Mouse (Mus musculus): ENCODE data around the gene Gm10181.
"Not testable (repeated sequence)": the region's sequence is repeated elsewhere in the genome, so short reads cannot be mapped to it uniquely, and the experiment has no call there.

The Gm10181 gene

GRCm38 (mm10) chr9:25089122-25089521, at the start of gene Gm10181:
Gm10181 (plus strand) TSS chr9:25089422.
- DNase-seq (ENCODE audit: inconsistent ontology term), result no peak

DNA sequence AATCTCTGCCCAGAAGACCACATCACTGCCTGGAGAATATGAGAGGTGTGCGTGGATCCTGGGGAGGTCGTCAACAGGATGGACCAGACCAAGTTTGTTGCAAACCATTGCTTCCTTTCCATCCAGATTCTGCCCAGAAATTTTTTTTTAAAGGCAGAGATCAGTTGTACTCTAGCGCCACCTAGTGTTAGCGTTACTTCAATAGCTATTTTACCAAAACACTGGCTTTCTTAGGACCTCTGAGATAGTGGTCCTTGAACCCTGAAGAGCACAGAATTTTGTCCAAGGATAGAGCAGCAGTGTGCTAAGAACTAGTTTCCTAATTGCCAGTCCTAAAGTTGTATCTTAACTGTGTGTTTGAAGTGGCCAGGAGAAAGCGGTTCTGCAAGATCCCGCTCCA, 47.6 kb upstream of the Gm10181 start:
- DNase-seq (ENCODE audit: inconsistent ontology term), result peak; percentile 38

DNA sequence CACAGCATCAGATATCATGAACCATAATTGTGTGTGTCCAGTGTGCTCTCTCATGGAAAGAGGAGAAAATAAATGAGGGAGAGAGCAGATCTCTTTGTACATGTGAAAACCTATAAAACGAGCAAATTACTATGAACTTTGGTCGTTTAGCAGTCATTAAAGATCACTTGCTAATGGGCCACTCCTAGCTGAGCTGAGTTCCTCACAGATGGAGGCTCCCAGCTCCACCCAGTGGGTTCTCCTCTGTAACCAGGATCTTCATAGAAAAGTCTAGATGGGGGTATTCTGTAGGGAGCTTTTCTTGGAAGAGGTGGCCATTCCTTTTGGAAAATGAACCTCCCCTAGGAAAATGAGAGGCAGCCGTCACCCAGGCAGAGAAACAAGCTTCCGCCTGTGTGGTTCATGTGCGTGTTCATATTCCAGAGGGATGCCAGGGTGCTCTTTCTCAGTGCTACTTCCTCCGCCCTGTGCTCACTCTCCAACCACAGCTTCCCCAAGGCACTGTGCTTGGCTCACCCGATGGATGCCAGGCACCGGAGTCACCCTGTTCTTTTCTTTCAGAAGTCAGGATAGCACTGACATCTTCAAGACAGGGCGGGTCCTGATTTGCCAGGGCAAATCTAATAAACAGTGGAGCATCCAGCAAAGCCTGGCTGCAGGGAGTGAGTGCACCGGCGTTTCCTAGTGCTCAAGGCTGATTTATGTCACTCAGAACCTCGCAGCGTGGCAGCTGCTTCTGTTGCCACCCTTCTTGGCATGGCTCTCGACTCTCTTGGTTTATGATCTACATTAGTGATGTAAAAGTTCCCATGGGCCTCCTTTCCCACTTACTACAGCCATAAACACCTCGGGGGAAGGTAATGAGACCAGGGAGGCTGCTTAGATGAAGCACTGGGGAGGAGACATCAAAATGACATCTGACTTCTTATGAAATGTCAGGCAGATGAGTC, 46.8 kb upstream of the Gm10181 start:
- DNase-seq (ENCODE audit: inconsistent ontology term), result no peak

GRCm38 (mm10) chr9:25044325-25044724, 44.9 kb upstream of the Gm10181 start:
- no peak for DNase-seq (ENCODE audit: inconsistent ontology term)

DNA sequence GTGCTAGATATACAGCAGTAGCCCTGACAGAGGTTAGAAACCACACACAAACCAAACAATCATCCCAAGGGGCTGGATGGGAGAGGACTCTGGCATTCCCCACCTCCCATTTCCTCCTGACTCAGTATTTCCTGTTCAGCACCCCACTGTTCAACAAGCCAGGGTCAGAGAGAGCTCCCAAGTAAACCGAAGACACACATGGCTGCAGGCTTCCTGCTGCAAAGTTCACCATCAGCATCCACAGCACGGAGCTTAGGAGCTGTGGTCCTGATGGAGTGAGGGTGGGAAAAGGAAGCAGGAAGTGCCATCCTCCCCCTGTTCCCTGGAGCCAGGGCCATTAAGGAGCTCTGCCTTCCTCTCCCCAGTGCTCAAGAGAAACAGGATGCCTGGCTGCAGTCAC, 40.9 kb upstream of the Gm10181 start:
- DNase-seq (ENCODE audit: inconsistent ontology term), result no peak

DNA sequence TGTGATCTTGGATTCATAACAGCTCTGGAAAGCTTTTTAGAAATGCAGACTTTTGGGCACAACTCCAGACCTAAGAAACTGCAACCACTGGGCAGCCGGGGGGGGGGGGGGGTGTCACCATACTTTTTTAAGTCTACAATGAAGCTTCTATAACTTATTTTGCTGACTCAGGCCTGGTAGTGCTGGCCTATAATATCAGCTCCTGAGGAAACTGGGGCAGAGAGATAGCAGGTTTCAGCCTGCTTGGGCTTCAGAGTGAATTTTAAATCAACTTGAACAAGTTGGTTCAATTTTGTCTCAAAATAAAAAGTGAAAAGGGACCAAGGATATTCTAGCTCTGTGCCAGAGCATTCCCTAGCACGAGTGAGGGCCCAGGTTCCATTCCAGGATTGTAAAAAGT, 40.3 kb upstream of the Gm10181 start:
- no peak for DNase-seq (ENCODE audit: inconsistent ontology term)

- no peak for DNase-seq (ENCODE audit: inconsistent ontology term)
These were observed 37.3 kb upstream of the Gm10181 start for GRCm38 (mm10) chr9:25051901-25052300.

- DNase-seq (ENCODE audit: inconsistent ontology term), result no peak
These were observed 33.4 kb upstream of the Gm10181 start for GRCm38 (mm10) chr9:25055650-25056376.

- DNase-seq (ENCODE audit: inconsistent ontology term), result no peak
These were observed 30.5 kb upstream of the Gm10181 start for GRCm38 (mm10) chr9:25058726-25059125.

DNA sequence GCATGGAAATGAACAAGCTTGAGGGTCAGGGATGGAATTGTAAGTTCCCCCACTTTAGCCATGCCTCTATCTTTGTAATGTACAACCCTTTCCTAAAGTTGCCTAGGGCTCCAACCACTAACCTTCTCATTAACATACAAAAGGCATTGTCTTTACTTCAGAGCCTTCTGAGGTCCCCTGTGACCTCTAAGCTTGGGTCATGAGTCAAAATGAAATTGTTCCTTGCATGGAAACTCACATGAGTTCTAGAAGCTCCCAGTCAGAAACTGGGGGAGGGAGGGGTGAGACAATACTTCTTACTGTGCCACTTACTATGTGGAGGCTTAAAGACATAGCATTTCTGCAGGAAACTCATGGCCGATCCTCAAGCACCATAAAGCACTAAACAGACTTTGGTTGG, 16.6 kb upstream of the Gm10181 start:
- DNase-seq (ENCODE audit: inconsistent ontology term), result no peak

GRCm38 (mm10) chr9:25075977-25076376, 13.2 kb upstream of the Gm10181 start:
- DNase-seq (ENCODE audit: inconsistent ontology term), result peak; percentile 22

DNA sequence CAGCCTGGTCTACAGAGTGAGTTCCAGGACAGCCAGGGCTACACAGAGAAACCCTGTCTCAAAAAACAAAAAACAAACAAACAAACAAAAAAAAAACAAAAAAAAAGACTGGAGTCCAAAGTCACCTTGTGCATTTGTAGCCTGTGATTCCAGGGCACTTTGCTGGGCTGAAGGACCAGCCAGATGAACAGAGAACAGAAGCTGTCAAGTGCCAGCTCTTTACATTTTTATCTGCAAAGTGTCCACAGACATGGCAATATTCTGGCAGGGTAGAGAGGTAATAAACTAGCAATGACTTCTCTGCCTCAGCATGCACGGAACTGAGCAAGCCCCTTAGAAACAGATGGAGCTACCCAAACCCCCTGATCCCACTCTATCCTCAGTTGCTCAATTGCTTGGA, 12.7 kb upstream of the Gm10181 start:
- no peak for DNase-seq (ENCODE audit: inconsistent ontology term)

- DNase-seq (ENCODE audit: inconsistent ontology term), result peak; percentile 22
These were observed 1.6 kb downstream of the Gm10181 start for GRCm38 (mm10) chr9:25090853-25091252.

- DNase-seq (ENCODE audit: inconsistent ontology term), result no peak
These were observed 13.7 kb downstream of the Gm10181 start for GRCm38 (mm10) chr9:25102881-25103280.

GRCm38 (mm10) chr9:25104638-25105037, 15.4 kb downstream of the Gm10181 start:
- no peak for DNase-seq (ENCODE audit: inconsistent ontology term)

DNA sequence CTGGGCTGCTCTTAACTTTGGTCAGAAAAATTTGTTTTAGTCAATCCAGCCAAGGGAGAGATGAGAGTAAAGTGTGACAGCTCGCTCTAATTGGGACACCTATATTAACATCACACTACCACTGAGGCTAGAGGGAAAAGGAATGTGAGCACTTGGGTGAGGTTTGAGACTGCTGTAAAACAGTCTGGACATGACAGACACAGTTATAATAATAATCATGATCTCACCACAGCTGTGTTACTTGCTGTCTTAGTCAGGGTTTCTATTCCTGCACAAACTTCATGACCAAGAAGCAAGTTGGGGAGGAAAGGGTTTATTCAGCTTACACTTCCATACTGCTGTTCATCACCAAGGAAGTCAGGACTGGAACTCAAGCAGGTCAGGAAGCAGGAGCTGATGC, 34.4 kb downstream of the Gm10181 start:
- DNase-seq (ENCODE audit: inconsistent ontology term), result not testable (repeated sequence)

- DNase-seq (ENCODE audit: inconsistent ontology term), result no peak
These were observed 34.8 kb downstream of the Gm10181 start for GRCm38 (mm10) chr9:25124048-25124447.

GRCm38 (mm10) chr9:25132253-25132652, 43.0 kb downstream of the Gm10181 start:
- DNase-seq (ENCODE audit: inconsistent ontology term), result no peak

- DNase-seq (ENCODE audit: inconsistent ontology term), result no peak
These were observed 43.7 kb downstream of the Gm10181 start for GRCm38 (mm10) chr9:25132920-25133319.

DNA sequence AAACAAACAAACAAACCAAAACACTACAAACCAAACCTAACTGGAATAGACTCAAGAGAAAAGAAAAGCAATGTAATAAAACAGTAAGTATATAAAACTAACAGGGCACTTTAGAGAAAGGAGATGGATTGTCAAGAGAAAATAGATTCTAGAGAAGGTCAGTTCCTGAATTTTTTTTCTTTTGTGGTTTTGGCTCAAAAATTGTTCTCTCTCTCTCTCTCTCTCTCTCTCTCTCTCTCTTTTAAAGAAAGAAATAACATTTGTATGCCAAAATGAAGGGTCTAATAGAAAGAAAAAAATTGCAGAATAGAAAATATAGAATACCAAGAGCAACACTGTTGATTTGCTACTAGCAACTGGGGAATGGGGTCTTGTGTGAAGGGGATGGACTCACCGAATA, 49.7 kb downstream of the Gm10181 start:
- DNase-seq (ENCODE audit: inconsistent ontology term), result no peak

Data from Muller cell, postnatal 12 days (primary cell).